Mouse (Mus musculus) lung, adult 2 months (tissue): Measurements from ENCODE around the gene Ift140.

Experiments
- CTCF ChIP-seq: fragments of 200-500 bp; IDR thresholded peaks from 2 replicates; pipeline ENCODE4 v1.5.1; 2011; ENCODE audit warnings: mild to moderate bottlenecking, low read length, control low read depth; ENCODE audit not compliant: insufficient read depth
- POLR2A ChIP-seq: fragments of 200-500 bp; IDR thresholded peaks from 2 replicates; pipeline ENCODE4 v1.6.1; 2011; ENCODE audit warnings: low read depth, mild to moderate bottlenecking, control low read depth, low read length, borderline replicate concordance; ENCODE audit errors: extremely low read depth

DNA sequence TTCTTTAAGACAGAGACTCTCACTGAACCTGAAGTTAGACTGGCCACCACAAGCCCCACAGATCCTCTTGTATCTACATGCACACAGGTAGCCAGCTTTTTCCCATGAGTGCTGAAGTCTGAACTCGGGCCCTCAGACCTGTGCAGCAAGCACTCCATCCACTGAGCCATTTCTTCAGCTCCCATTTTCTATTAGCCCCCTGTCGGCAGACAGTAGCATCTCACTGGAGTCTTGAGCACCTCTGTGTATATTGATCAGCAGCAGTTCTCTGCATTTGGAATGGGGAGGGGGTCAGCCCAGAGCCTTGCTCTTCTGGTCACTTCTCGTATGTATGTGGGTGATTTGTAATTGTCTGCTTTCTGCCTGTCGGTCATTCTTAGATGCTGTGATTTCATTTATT lies 124.1 kb downstream of the Ift140 start:
- 0 out of 2 replicates have a peak, but pooled peaks have one; percentile 4 for TF ChIP-seq CTCF
- TF ChIP-seq POLR2A: no peak
